In the genomic region with DNA sequence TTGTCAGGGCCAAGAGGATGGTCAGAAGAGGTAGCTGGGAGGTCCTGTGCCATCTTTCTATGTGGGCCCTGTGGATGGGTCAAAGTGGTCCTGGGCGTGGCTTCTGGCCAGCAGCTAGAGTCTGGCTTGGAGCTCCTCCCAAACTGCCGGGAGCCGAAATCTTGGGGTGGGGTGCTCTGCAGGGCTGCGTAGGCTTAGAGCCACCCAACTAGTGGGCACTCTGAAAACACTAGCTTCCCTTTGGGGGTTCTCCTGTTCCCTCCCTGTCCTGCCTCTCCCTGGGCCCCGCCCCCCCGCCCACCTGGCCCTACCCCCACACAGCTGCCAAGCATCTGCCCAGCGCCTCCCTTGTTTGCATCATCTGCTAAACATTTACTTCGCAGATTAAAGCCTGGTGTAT, we compare ENCODE assay signal across 20 mouse cellular contexts. TPM values are rescaled to one million over a fixed set of nuclear protein-coding genes. Genes with fewer than 3 reads are reported as not detected.
DNase-seq lines count a peak whose midpoint lies in the region; ATAC-seq and TF ChIP-seq lines count a peak whose summit lies in the region.
"Had no signal": no experiment of that assay in that cellular context is flagged by ENCODE, and none has a peak within 500 bp of the region (broad histone marks: within the 10 kb centered on the region; RNA-seq: fewer than 3 reads in every experiment).

No protein-coding gene starts in this region.

- 34% methylated on average over 8 of the region's 8 CpGs for WGBS in intestine, embryonic 15.5 days
- WGBS in intestine, embryonic 16.5 days, result 52% methylated on average over 8 of the region's 8 CpGs
- WGBS in embryonic facial prominence, embryonic 15.5 days, result 21% methylated on average over 8 of the region's 8 CpGs
- WGBS in liver, postnatal 0 days (ENCODE audit: insufficient replicate concordance), result 20% methylated on average over 8 of the region's 8 CpGs
- 71% methylated on average over 8 of the region's 8 CpGs for WGBS in hindbrain, embryonic 14.5 days

- H3K27ac ChIP-seq in intestine, embryonic 15.5 days, result no peak overlapping the region
- no peak overlapping the region for H3K27ac ChIP-seq in intestine, embryonic 16.5 days (ENCODE audit: low read length)
- H3K27ac ChIP-seq in embryonic facial prominence, embryonic 15.5 days (replicated peaks), result no peak overlapping the region
- peak overlapping the region; percentile 19 for H3K27ac ChIP-seq in liver, postnatal 0 days (ENCODE audit: low read depth)
- H3K27ac ChIP-seq in hindbrain, embryonic 14.5 days, result no peak overlapping the region
- H3K27ac ChIP-seq: forebrain, embryonic 10.5 days; kidney, postnatal 0 days; limb, embryonic 15.5 days; midbrain, embryonic 10.5 days; neural tube, embryonic 13.5 days had no signal

- DNase-seq in liver, postnatal 0 days, result peak; percentile 40
- DNase-seq in thymus, postnatal 0 days (ENCODE audit: low spot score), result peak; percentile 66
- DNase-seq in urinary bladder, postnatal 36 days (ENCODE audit: low spot score in 2 of 2), result no peak
- no peak for DNase-seq in ovary, adult 18-20 months (ENCODE audit: low spot score)
- no peak for DNase-seq in hindbrain, embryonic 14.5 days (ENCODE audit: low spot score)
- DNase-seq: cerebellum, postnatal 10 days; gastrocnemius, postnatal 10 days; layer of hippocampus, postnatal 36 days; right cerebral cortex, postnatal 4 days had no signal

- no peak overlapping the region for H3K4me3 ChIP-seq in intestine, embryonic 15.5 days (replicated peaks)
- no peak overlapping the region for H3K4me3 ChIP-seq in intestine, embryonic 16.5 days (ENCODE audit: low read length)
- H3K4me3 ChIP-seq in embryonic facial prominence, embryonic 15.5 days (replicated peaks), result no peak overlapping the region
- H3K4me3 ChIP-seq in liver, postnatal 0 days (ENCODE audit: low read depth, low read length), result no peak overlapping the region
- H3K4me3 ChIP-seq in hindbrain, embryonic 14.5 days (replicated peaks; ENCODE audit: low read length), result no peak overlapping the region
- H3K4me3 ChIP-seq: forebrain, embryonic 10.5 days; limb, embryonic 15.5 days; midbrain, embryonic 10.5 days; neural tube, embryonic 13.5 days had no signal

- no peak for TF ChIP-seq EP300 in liver, postnatal 0 days (IDR thresholded peaks at IDR 0.05; ENCODE audit: low read depth)

- no peaks in the 10 kb centered on the region for H3K4me1 ChIP-seq in intestine, embryonic 15.5 days (replicated peaks)
- H3K4me1 ChIP-seq in intestine, embryonic 16.5 days (ENCODE audit: control insufficient read depth, insufficient read depth, low read length), result peaks cover 6% of the 10 kb centered on the region; the same call in 1 of the 2 replicates
- peaks cover 21% of the 10 kb centered on the region for H3K4me1 ChIP-seq in embryonic facial prominence, embryonic 15.5 days
- H3K4me1 ChIP-seq in liver, postnatal 0 days (ENCODE audit: insufficient read depth), result peaks cover 8% of the 10 kb centered on the region
- no peaks in the 10 kb centered on the region; the same call in 1 of the 2 replicates for H3K4me1 ChIP-seq in hindbrain, embryonic 14.5 days (replicated peaks; ENCODE audit: control insufficient read depth, insufficient read depth, low read length)

- 0 out of 2 replicates have a peak, but pooled peaks have one; percentile 20 for ATAC-seq in intestine, embryonic 15.5 days
- no peak for ATAC-seq in intestine, embryonic 16.5 days
- ATAC-seq in embryonic facial prominence, embryonic 15.5 days (ENCODE audit: insufficient number of reproducible peaks, low FRiP score, low TSS enrichment, low read depth), result peak; percentile 49; the same call in 1 of the 2 replicates
- ATAC-seq in liver, postnatal 0 days, result peak; percentile 48
- no peak for ATAC-seq in hindbrain, embryonic 14.5 days (ENCODE audit: low FRiP score)

- H3K27me3 ChIP-seq in intestine, embryonic 15.5 days (replicated peaks), result no peaks in the 10 kb centered on the region
- H3K27me3 ChIP-seq in intestine, embryonic 16.5 days (replicated peaks; ENCODE audit: control insufficient read depth, insufficient read depth, low read length), result no peaks in the 10 kb centered on the region
- no peaks in the 10 kb centered on the region for H3K27me3 ChIP-seq in embryonic facial prominence, embryonic 15.5 days
- no peaks in the 10 kb centered on the region for H3K27me3 ChIP-seq in liver, postnatal 0 days (ENCODE audit: insufficient read depth, low read length)
- H3K27me3 ChIP-seq in hindbrain, embryonic 14.5 days (ENCODE audit: control insufficient read depth, insufficient read depth, low read length), result no peaks in the 10 kb centered on the region
- H3K27me3 ChIP-seq: limb, embryonic 15.5 days; neural tube, embryonic 13.5 days had no signal

- H3K9me3 ChIP-seq in intestine, embryonic 15.5 days, result no peaks in the 10 kb centered on the region
- H3K9me3 ChIP-seq in intestine, embryonic 16.5 days (ENCODE audit: control insufficient read depth, low read length), result no peaks in the 10 kb centered on the region
- no peaks in the 10 kb centered on the region for H3K9me3 ChIP-seq in embryonic facial prominence, embryonic 15.5 days (replicated peaks)
- H3K9me3 ChIP-seq in liver, postnatal 0 days (ENCODE audit: low read length), result no peaks in the 10 kb centered on the region
- no peaks in the 10 kb centered on the region for H3K9me3 ChIP-seq in hindbrain, embryonic 14.5 days (ENCODE audit: control insufficient read depth, low read length)
- H3K9me3 ChIP-seq: forebrain, embryonic 10.5 days; G1E; limb, embryonic 15.5 days; midbrain, embryonic 10.5 days; neural tube, embryonic 13.5 days had no signal

- no peak overlapping the region for H3K4me2 ChIP-seq in intestine, embryonic 15.5 days (replicated peaks)
- H3K4me2 ChIP-seq in intestine, embryonic 16.5 days (ENCODE audit: low read depth, low read length), result no peak overlapping the region
- H3K4me2 ChIP-seq in embryonic facial prominence, embryonic 15.5 days (replicated peaks), result no peak overlapping the region
- peak overlapping the region; percentile 30 for H3K4me2 ChIP-seq in liver, postnatal 0 days (ENCODE audit: low read depth, low read length)
- H3K4me2 ChIP-seq in hindbrain, embryonic 14.5 days (replicated peaks), result no peak overlapping the region
- H3K4me2 ChIP-seq: heart, embryonic 11.5 days; limb, embryonic 15.5 days; neural tube, embryonic 13.5 days had no signal

- TF ChIP-seq CTCF in liver, postnatal 0 days (IDR thresholded peaks at IDR 0.05; ENCODE audit: low read depth), result no peak

- H3K36me3 ChIP-seq in intestine, embryonic 15.5 days, result no peaks in the 10 kb centered on the region
- no peaks in the 10 kb centered on the region for H3K36me3 ChIP-seq in intestine, embryonic 16.5 days (ENCODE audit: control insufficient read depth, insufficient read depth, low read length)
- no peaks in the 10 kb centered on the region for H3K36me3 ChIP-seq in embryonic facial prominence, embryonic 15.5 days
- 0 out of 2 replicates have a peak, but pooled peaks cover 8% of the 10 kb centered on the region for H3K36me3 ChIP-seq in liver, postnatal 0 days (replicated peaks; ENCODE audit: insufficient read depth, low read length)
- H3K36me3 ChIP-seq in hindbrain, embryonic 14.5 days (replicated peaks; ENCODE audit: control insufficient read depth, insufficient read depth), result no peaks in the 10 kb centered on the region
- H3K36me3 ChIP-seq: G1E; limb, embryonic 15.5 days; neural tube, embryonic 13.5 days had no signal

- no peak overlapping the region for H3K9ac ChIP-seq in intestine, embryonic 15.5 days
- no peak overlapping the region for H3K9ac ChIP-seq in intestine, embryonic 16.5 days (ENCODE audit: low read depth, low read length)
- H3K9ac ChIP-seq in embryonic facial prominence, embryonic 15.5 days, result no peak overlapping the region
- no peak overlapping the region for H3K9ac ChIP-seq in liver, postnatal 0 days (replicated peaks)
- H3K9ac ChIP-seq in hindbrain, embryonic 14.5 days, result no peak overlapping the region
- H3K9ac ChIP-seq: limb, embryonic 15.5 days; neural tube, embryonic 13.5 days had no signal

RNA-seq across cellular contexts. Expression of a gene that starts 46.6 kb away (rescaled TPM):
- 1.3 and 2.0 TPM in 2 replicates for polyA plus RNA-seq in intestine, embryonic 15.5 days (2015; fragmentation: Nextera tagmentation; extraction: Ambion mirVana)
- 1.7 TPM in 2 replicates for polyA plus RNA-seq in intestine, embryonic 16.5 days (2015; fragmentation: Nextera tagmentation; extraction: Ambion mirVana)
- 3.6 and 4.1 TPM in 2 replicates for polyA plus RNA-seq in embryonic facial prominence, embryonic 15.5 days (2015; fragmentation: Nextera tagmentation; extraction: Ambion mirVana)
- polyA plus RNA-seq in liver, postnatal 0 days (2015; fragmentation: Nextera tagmentation; extraction: Ambion mirVana), result 0.25 and 0.49 TPM in 2 replicates
- 3.0 and 4.0 TPM in 2 replicates for polyA plus RNA-seq in thymus, postnatal 0 days (2015; fragmentation: Nextera tagmentation; extraction: Ambion mirVana)
- polyA plus RNA-seq in hindbrain, embryonic 14.5 days (2014; fragmentation: Nextera tagmentation; extraction: Ambion mirVana), result not detected in 2 replicates
- polyA plus RNA-seq: C2C12; G1E; heart, embryonic 11.5 days had no signal

Comparison
In these comparisons a context has a peak if more than half of its experiments do, and no peak if none do; other contexts are left out.
1. ATAC-seq: peak in intestine, embryonic 15.5 days (single experiment), embryonic facial prominence, embryonic 15.5 days (single experiment) and liver, postnatal 0 days (single experiment); none in intestine, embryonic 16.5 days (single experiment) and hindbrain, embryonic 14.5 days (single experiment).
2. DNase-seq: peak in liver, postnatal 0 days (single experiment) and thymus, postnatal 0 days (single experiment); none in urinary bladder, postnatal 36 days (0 of 2), ovary, adult 18-20 months (single experiment) and hindbrain, embryonic 14.5 days (single experiment).